Mouse (Mus musculus) kidney, postnatal 14 days (tissue): ENCODE data around the gene Casc4.

Experiments used
- DNase-seq: peaks from one replicate; pipeline ENCODE4 v3.0.0; 2022; ENCODE audit warnings: mixed read lengths

The Casc4 gene

GRCm38 (mm10) chr2:121866632-121867050 is at the start of gene Casc4:
Casc4 (plus strand) TSS chr2:121866970.
- DNase-seq: peak; percentile 94

- DNase-seq: no peak
These were observed 45.0 kb upstream of the Casc4 start for GRCm38 (mm10) chr2:121821787-121822186.

GRCm38 (mm10) chr2:121824653-121825052 is 42.1 kb upstream of the Casc4 start:
- no peak for DNase-seq

GRCm38 (mm10) chr2:121826189-121826588 is 40.6 kb upstream of the Casc4 start:
- no peak for DNase-seq

GRCm38 (mm10) chr2:121828411-121828810 is 38.4 kb upstream of the Casc4 start:
- DNase-seq: no peak

- DNase-seq: peak; percentile 57
These were observed 34.3 kb upstream of the Casc4 start for GRCm38 (mm10) chr2:121832484-121832894.

GRCm38 (mm10) chr2:121834926-121835325 is 31.8 kb upstream of the Casc4 start:
- DNase-seq: no peak

GRCm38 (mm10) chr2:121841453-121841852 is 25.3 kb upstream of the Casc4 start:
- no peak for DNase-seq

- DNase-seq: no peak
These were observed 24.5 kb upstream of the Casc4 start for GRCm38 (mm10) chr2:121842249-121842648.

GRCm38 (mm10) chr2:121846050-121846449 is 20.7 kb upstream of the Casc4 start:
- DNase-seq: no peak

GRCm38 (mm10) chr2:121852045-121852444 is 14.7 kb upstream of the Casc4 start:
- no peak for DNase-seq

GRCm38 (mm10) chr2:121853974-121854373 is 12.8 kb upstream of the Casc4 start:
- DNase-seq: no peak

- DNase-seq: no peak
These were observed 7.3 kb upstream of the Casc4 start for GRCm38 (mm10) chr2:121859380-121859980.

GRCm38 (mm10) chr2:121866071-121866601 is 634 bp upstream of the Casc4 start:
- peak; percentile 17 for DNase-seq

GRCm38 (mm10) chr2:121867051-121867928 is 520 bp downstream of the Casc4 start:
- DNase-seq: no peak

GRCm38 (mm10) chr2:121879506-121879905 is 12.7 kb downstream of the Casc4 start:
- no peak for DNase-seq

GRCm38 (mm10) chr2:121885509-121886106 is 18.8 kb downstream of the Casc4 start:
- DNase-seq: no peak

GRCm38 (mm10) chr2:121886406-121886805 is 19.6 kb downstream of the Casc4 start:
- peak; percentile 17 for DNase-seq

- DNase-seq: peak; percentile 48
These were observed 22.1 kb downstream of the Casc4 start for GRCm38 (mm10) chr2:121888720-121889497.

- no peak for DNase-seq
These were observed 28.5 kb downstream of the Casc4 start for GRCm38 (mm10) chr2:121895261-121895660.

- DNase-seq: no peak
These were observed 30.1 kb downstream of the Casc4 start for GRCm38 (mm10) chr2:121896825-121897224.

- no peak for DNase-seq
These were observed 43.2 kb downstream of the Casc4 start for GRCm38 (mm10) chr2:121909975-121910374.
